In the genomic region with DNA sequence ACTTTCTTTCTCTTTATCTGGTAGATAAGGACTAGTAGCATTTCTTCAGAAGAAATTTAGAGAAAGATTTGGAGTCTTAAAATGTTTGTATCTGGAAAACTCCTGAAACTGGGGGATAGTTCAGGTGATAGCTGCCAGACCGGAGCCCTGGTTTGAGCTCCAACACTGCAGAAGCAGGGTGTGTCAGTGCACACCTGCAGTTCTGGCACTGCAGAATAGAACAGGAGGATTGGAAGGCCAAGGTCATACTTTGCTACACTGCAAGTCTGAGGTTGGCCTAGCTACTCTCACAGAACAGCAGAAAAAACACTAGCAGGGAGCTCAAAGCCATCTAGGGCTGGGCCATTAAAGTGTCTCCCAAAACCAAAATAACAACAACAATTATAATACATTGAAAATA, we compare ENCODE assay signal across 23 mouse cellular contexts.
"Had no signal": no experiment of that assay in that cellular context is flagged by ENCODE, and none has a peak within 500 bp of the region (broad histone marks: within the 10 kb centered on the region; RNA-seq: fewer than 3 reads in every experiment).

No protein-coding gene starts in this region.

- H3K36me3 ChIP-seq: heart, embryonic 10.5 days; heart, embryonic 13.5 days; heart, embryonic 15.5 days; hindbrain, embryonic 13.5 days; hindbrain, embryonic 15.5 days; limb, embryonic 10.5 days; limb, embryonic 12.5 days; liver, embryonic 15.5 days had no signal

- H3K9me3 ChIP-seq: heart, embryonic 10.5 days; heart, embryonic 13.5 days; heart, embryonic 15.5 days; hindbrain, embryonic 13.5 days; hindbrain, embryonic 15.5 days; limb, embryonic 10.5 days; limb, embryonic 12.5 days; liver, embryonic 13.5 days; liver, embryonic 15.5 days had no signal

- H3K9ac ChIP-seq: heart, embryonic 13.5 days; heart, embryonic 15.5 days; hindbrain, embryonic 13.5 days; hindbrain, embryonic 15.5 days; limb, embryonic 12.5 days; liver, embryonic 13.5 days; liver, embryonic 15.5 days had no signal

- DNase-seq: gastrocnemius, postnatal 14 days; gastrocnemius, postnatal 36 days; heart, adult 18-20 months; heart, postnatal 14 days; heart, postnatal 36 days; kidney, adult 18-20 months; kidney, adult 8-10 months; kidney, postnatal 10 days; kidney, postnatal 25 days; kidney, postnatal 4 days; liver; liver, embryonic 13.5 days had no signal

- H3K4me3 ChIP-seq: heart, embryonic 10.5 days; heart, embryonic 13.5 days; heart, embryonic 15.5 days; hindbrain, embryonic 13.5 days; hindbrain, embryonic 15.5 days; layer of hippocampus, adult 2 months; left cerebral cortex, adult 2 months; limb, embryonic 10.5 days; limb, embryonic 12.5 days; liver, embryonic 13.5 days; liver, embryonic 15.5 days had no signal

- ATAC-seq: hindbrain, postnatal 0 days had no signal

- H3K27me3 ChIP-seq: heart, embryonic 13.5 days; heart, embryonic 15.5 days; hindbrain, embryonic 13.5 days; hindbrain, embryonic 15.5 days; limb, embryonic 12.5 days; liver, embryonic 13.5 days; liver, embryonic 15.5 days had no signal

- H3K4me2 ChIP-seq: heart, embryonic 13.5 days; heart, embryonic 15.5 days; hindbrain, embryonic 13.5 days; hindbrain, embryonic 15.5 days; limb, embryonic 12.5 days; liver, embryonic 13.5 days; liver, embryonic 15.5 days had no signal

- H3K27ac ChIP-seq: heart, embryonic 10.5 days; heart, embryonic 13.5 days; heart, embryonic 15.5 days; hindbrain, embryonic 13.5 days; hindbrain, embryonic 15.5 days; hindbrain, postnatal 0 days; layer of hippocampus, adult 2 months; left cerebral cortex, adult 2 months; limb, embryonic 10.5 days; limb, embryonic 12.5 days; liver, embryonic 13.5 days; liver, embryonic 15.5 days had no signal
